Mouse (Mus musculus) heart, embryonic 15.5 days (tissue): ENCODE data around the gene Tas1r3. TPM values are rescaled to one million over a fixed set of nuclear protein-coding genes. Genes with fewer than 3 reads are reported as not detected.

ENCODE experiments used
- ATAC-seq: fragments of 200-750 bp; cut with Nextera tagmentation; replicated peaks from 2 replicates; pipeline ENCODE4 v1.8.0; 2017; ENCODE audit warnings: low read depth, moderate TSS enrichment; ENCODE audit not compliant: insufficient number of reproducible peaks, insufficient read depth, low FRiP score
- H3K27ac ChIP-seq: fragments of 300-500 bp; sonication (generic); 2 replicates; pipeline ENCODE4 v1.5.1; 2015; ENCODE audit warnings: mild to moderate bottlenecking, inconsistent platforms
- H3K27me3 ChIP-seq: fragments of 300-500 bp; sonication (generic); 2 replicates; pipeline ENCODE4 v1.6.1; 2015; ENCODE audit warnings: inconsistent platforms
- H3K36me3 ChIP-seq: fragments of 300-500 bp; sonication (generic); 2 replicates; pipeline ENCODE4 v1.6.1; 2015; ENCODE audit warnings: mild to moderate bottlenecking, inconsistent platforms
- H3K4me1 ChIP-seq: fragments of 300-500 bp; sonication (generic); replicated peaks from 2 replicates; pipeline ENCODE4 v1.6.1; 2015; ENCODE audit warnings: inconsistent platforms
- H3K4me2 ChIP-seq: fragments of 300-500 bp; sonication (generic); 2 replicates; pipeline ENCODE4 v1.6.1; 2015; ENCODE audit warnings: inconsistent platforms, mild to moderate bottlenecking, moderate library complexity
- H3K4me3 ChIP-seq: fragments of 300-500 bp; sonication (generic); 2 replicates; pipeline ENCODE4 v1.5.1; 2015; ENCODE audit warnings: mild to moderate bottlenecking, inconsistent platforms
- H3K9ac ChIP-seq: fragments of 300-500 bp; sonication (generic); 2 replicates; pipeline ENCODE4 v1.6.1; 2015; ENCODE audit warnings: mild to moderate bottlenecking, inconsistent platforms
- H3K9me3 ChIP-seq: fragments of 300-500 bp; sonication (generic); replicated peaks from 2 replicates; pipeline ENCODE4 v1.6.1; 2016; ENCODE audit warnings: inconsistent platforms
- WGBS: fragments of 180-500 bp; shearing (Covaris S2); methylation state at CpG from one replicate; pipeline ENCODE4 v1.1.7; 2015; ENCODE audit warnings: mixed read lengths; 5-methylcytosine and 5-hydroxymethylcytosine counted together
- polyA plus RNA-seq: library from polyadenylated mRNA; unstranded; fragments of >200 nt; fragmentation: Nextera tagmentation; extraction: Ambion mirVana; gene quantifications from 2 replicates; pipeline ENCODE4 v1.2.1, GENCODE M21; 2015

Gene Tas1r3
- polyA plus RNA-seq: 0.14 TPM in 2 replicates

- Histone ChIP-seq H3K27ac (no peak within 1 kb of the TSS), H3K4me3 (no peak within 1 kb of the TSS), H3K27me3 (no peaks in the 10 kb centered on the region), H3K9ac (no peak within 1 kb of the TSS), H3K36me3 (peaks cover 21% of the 10 kb centered on the region), H3K4me1 (no peaks in the 10 kb centered on the region), H3K4me2 (no peak within 1 kb of the TSS), H3K9me3 (no peaks in the 10 kb centered on the region)
- no peak for ATAC-seq
- WGBS: 80% methylated on average over 5 of the region's 5 CpGs
Observed at GRCm38 (mm10) chr4:155863001-155863400, at the start of gene Tas1r3. Tas1r3 (minus strand) TSS chr4:155863362.

DNA sequence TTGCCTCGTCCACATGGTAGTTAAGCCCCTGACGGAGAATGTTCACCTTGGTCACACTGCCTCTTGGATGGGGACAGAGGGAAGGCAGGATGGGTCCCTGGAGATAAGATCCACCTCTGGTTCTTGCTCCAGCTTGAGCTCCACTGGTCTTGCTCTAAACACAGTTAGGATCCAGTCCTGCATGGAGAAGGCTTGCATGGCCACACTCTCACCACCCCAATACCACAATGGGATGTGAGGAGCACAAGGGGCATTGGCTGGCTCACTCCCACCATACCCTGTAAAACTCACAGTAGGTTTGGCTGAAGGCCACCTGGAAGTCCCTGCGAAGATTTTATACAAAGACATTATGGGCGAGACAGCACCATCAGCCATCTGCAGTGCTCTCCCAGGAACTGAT, 45.6 kb upstream of the Tas1r3 start:
- H3K9ac ChIP-seq: no peak overlapping the region
- 81% methylated on average over 4 of the region's 4 CpGs for WGBS
- H3K36me3 ChIP-seq: peaks cover 15% of the 10 kb centered on the region; the same call in 1 of the 2 replicates
- no peak for ATAC-seq
- H3K9me3 ChIP-seq: no peaks in the 10 kb centered on the region
- no peak overlapping the region for H3K4me3 ChIP-seq
- H3K4me2 ChIP-seq: no peak overlapping the region
- H3K4me1 ChIP-seq: no peaks in the 10 kb centered on the region
- no peaks in the 10 kb centered on the region for H3K27me3 ChIP-seq
- H3K27ac ChIP-seq: no peak overlapping the region

DNA sequence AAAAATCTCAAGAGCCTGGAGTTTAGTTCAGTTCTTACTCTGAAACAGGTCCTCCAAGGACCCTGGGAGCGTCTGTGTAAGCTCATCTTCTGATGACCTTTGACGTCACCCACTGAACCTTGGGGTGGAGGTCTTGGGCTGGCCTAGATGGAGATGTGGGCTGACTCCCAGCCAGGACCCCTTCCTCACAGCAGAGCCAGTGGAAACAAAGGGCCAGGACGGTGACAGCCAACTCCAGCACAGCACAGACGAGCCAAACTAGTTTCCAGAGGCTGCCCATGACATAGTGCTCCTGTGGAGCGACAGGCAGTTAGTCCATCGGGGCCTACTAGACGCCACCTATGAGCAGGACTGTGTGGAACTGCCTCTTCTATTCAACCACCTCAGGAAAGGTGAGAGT, 45.1 kb upstream of the Tas1r3 start:
- 70% methylated on average over 7 of the region's 7 CpGs for WGBS
- Histone ChIP-seq H3K27me3 (no peaks in the 10 kb centered on the region), H3K9ac (no peak overlapping the region), H3K36me3 (peaks cover 19% of the 10 kb centered on the region; the same call in 1 of the 2 replicates), H3K4me1 (no peaks in the 10 kb centered on the region), H3K4me2 (no peak overlapping the region), H3K27ac (no peak overlapping the region), H3K9me3 (no peaks in the 10 kb centered on the region), H3K4me3 (no peak overlapping the region)
- ATAC-seq: no peak

DNA sequence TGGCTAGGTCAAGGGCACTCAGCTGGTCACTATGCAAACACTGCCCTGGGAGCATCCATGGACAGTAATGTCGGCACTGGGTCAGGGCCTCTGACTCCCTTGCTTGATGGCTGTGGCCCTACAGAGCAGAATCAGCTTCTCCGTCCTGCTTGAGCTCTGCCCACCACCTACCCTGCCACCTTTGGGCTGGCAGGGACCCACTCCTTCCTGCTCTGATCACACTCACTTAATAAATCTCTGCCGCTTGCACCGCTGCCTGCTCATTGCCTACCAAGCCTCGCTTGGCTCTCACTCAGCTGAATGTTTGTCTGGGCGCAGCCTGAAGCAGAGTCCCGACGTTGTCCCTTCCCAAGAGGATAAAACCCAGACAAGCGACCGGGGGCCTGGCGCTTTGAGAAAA, 43.8 kb upstream of the Tas1r3 start:
- Histone ChIP-seq H3K36me3 (peaks cover 31% of the 10 kb centered on the region; the same call in 1 of the 2 replicates), H3K9ac (no peak overlapping the region), H3K4me1 (no peaks in the 10 kb centered on the region), H3K4me2 (no peak overlapping the region), H3K27me3 (no peaks in the 10 kb centered on the region), H3K4me3 (no peak overlapping the region), H3K27ac (no peak overlapping the region), H3K9me3 (no peaks in the 10 kb centered on the region)
- 66% methylated on average over 11 of the region's 11 CpGs for WGBS
- no peak for ATAC-seq

DNA sequence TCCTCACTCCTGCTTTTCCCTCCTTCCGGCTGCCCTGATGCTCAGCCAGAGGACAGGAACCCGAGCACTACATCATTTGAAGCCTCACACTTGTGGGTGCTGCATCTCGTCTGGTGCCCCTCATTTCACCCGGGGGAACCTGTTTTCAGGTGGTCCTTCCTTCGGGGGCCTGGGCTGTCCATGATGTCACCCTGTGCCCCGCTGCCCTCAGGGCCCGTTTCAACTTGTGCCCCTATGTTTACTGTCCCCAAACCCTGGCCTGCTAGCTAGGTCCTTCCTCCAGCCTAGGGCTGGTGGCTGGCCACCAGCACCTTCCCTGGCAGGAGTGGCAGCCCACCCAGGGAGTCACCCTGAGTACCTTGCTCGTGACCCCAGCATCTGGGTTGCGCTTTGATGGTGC, 43.0 kb upstream of the Tas1r3 start:
- no peak overlapping the region for H3K4me3 ChIP-seq
- no peak overlapping the region for H3K4me2 ChIP-seq
- H3K9me3 ChIP-seq: no peaks in the 10 kb centered on the region
- peaks cover 32% of the 10 kb centered on the region; the same call in 1 of the 2 replicates for H3K36me3 ChIP-seq
- no peaks in the 10 kb centered on the region for H3K27me3 ChIP-seq
- no peak overlapping the region for H3K27ac ChIP-seq
- H3K4me1 ChIP-seq: peaks cover 7% of the 10 kb centered on the region
- no peak overlapping the region for H3K9ac ChIP-seq
- 84% methylated on average over 9 of the region's 9 CpGs for WGBS
- ATAC-seq: no peak

DNA sequence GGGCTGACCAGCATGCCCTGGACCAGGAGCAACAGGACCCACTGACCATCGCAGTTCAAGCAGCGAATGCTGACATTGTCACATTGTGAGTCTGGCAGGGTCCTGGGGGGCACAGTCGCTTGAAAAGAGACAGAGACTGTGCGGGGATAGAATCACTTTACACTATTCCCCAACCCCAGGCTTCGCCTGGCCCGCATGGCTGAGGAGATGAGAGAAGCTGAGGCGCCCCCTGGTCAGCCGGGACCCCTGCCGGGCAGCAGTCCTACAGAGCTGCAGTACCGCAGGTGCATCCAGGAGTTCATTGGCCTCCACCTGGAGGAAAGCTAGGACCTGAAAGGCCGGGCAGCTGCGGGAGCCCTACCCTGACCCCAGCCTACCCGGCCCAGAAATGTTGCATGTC, 42.5 kb upstream of the Tas1r3 start:
- 87% methylated on average over 13 of the region's 13 CpGs for WGBS
- no peak overlapping the region for H3K4me2 ChIP-seq
- no peak for ATAC-seq
- peaks cover 12% of the 10 kb centered on the region for H3K4me1 ChIP-seq
- H3K9ac ChIP-seq: no peak overlapping the region
- no peaks in the 10 kb centered on the region for H3K9me3 ChIP-seq
- H3K27ac ChIP-seq: no peak overlapping the region
- H3K27me3 ChIP-seq: no peaks in the 10 kb centered on the region
- H3K4me3 ChIP-seq: no peak overlapping the region
- peaks cover 32% of the 10 kb centered on the region; the same call in 1 of the 2 replicates for H3K36me3 ChIP-seq

DNA sequence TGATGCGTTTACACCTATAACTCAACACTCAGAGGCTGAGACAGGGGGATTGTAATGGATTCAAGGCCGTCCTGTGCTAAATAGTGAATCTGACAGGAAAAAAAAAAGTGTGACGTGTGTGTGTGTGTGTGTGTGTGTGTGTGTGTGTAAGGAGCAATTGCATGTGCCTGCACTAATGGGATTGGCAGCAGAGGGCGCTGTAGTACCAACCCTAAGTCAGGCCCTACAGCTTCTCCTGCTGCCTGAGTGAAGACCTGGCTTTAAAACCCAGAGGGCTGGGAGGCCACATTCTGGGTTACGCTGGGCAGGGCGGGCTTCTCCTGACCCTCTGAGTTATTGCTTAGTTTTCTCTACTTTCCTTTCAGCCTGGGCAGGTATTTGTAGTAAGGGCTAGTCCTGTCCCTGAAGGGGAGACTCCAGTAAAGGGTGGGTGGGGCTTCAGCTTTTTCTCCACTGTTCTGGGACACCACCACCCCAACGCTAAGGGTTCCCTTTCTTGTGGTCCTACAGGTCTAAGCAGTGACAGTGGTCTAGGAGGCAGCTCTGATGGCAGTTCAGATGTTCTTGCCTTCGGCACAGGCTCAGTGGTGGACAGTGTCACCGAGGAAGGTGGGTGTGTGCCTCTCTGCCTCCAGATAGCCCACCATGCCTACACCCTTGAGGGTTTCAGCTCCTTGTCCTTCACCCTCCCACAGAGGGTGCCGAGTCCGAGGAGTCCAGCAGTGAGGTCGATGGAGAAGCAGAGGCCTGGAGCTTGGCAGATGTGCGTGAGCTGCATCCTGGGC, 41.3 kb upstream of the Tas1r3 start:
- no peak for ATAC-seq
- peaks cover 12% of the 10 kb centered on the region for H3K4me1 ChIP-seq
- H3K9ac ChIP-seq: no peak overlapping the region
- no peaks in the 10 kb centered on the region for H3K9me3 ChIP-seq
- 92% methylated on average over 13 of the region's 13 CpGs for WGBS
- H3K4me3 ChIP-seq: no peak overlapping the region
- H3K27ac ChIP-seq: no peak overlapping the region
- H3K4me2 ChIP-seq: no peak overlapping the region
- H3K27me3 ChIP-seq: no peaks in the 10 kb centered on the region
- H3K36me3 ChIP-seq: peaks cover 37% of the 10 kb centered on the region; the same call in 1 of the 2 replicates

DNA sequence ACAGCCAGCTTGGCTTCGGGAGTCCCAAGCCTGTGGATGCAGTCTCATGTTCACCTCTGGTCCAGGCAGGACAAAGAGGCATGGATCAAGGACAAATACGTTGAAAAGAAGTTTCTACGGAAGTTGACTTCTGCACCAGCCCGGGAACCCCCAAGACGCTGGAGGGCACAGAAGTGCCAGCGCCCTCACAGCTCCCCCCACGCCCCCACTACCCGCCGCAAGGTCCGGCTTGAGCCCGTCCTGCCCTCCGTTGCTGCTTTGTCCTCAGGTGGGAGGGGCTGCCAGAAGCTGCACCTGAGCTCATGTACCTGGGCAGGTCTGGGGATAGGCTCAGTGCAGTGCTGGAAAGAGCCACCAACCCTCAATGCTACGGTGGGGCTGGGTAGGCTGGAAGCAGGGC, 40.1 kb upstream of the Tas1r3 start:
- no peak for ATAC-seq
- 92% methylated on average over 13 of the region's 13 CpGs for WGBS
- peaks cover 40% of the 10 kb centered on the region; the same call in 1 of the 2 replicates for H3K36me3 ChIP-seq

GRCm38 (mm10) chr4:155901205-155901604, 38.0 kb upstream of the Tas1r3 start:
- no peak overlapping the region for H3K27ac ChIP-seq
- peaks cover 12% of the 10 kb centered on the region for H3K4me1 ChIP-seq
- WGBS: 29% methylated on average over 3 of the region's 3 CpGs
- 0 out of 2 replicates have a peak, but pooled peaks have one; percentile 44 for ATAC-seq
- H3K4me3 ChIP-seq: no peak overlapping the region
- no peaks in the 10 kb centered on the region for H3K27me3 ChIP-seq
- H3K36me3 ChIP-seq: peaks cover 45% of the 10 kb centered on the region
- H3K9me3 ChIP-seq: no peaks in the 10 kb centered on the region
- H3K4me2 ChIP-seq: no peak overlapping the region
- no peak overlapping the region for H3K9ac ChIP-seq

More for the DNA sequence above, 40.1 kb upstream of the Tas1r3 start:
- Histone ChIP-seq H3K4me1 (peaks cover 12% of the 10 kb centered on the region), H3K4me2 (no peak overlapping the region), H3K9me3 (no peaks in the 10 kb centered on the region), H3K27me3 (no peaks in the 10 kb centered on the region), H3K4me3 (no peak overlapping the region), H3K9ac (no peak overlapping the region), H3K27ac (no peak overlapping the region)

DNA sequence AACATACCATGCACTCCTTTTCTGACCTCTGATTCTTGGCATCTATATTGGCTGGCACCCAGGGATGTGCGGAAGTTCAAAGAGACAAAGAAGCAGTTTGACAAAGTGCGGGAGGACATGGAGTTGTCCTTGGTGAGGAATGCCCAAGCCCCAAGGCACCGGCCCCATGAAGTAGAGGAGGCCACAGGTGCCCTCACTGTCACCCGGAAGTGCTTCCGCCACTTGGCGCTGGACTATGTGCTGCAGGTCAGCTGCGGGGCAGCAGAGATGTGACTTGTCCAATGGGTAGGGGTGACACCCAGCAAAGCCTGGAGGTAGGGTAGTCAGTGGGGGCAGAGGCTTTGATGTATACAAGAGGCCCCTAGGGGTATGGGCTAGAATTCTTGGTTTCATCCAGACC, 36.2 kb upstream of the Tas1r3 start:
- H3K36me3 ChIP-seq: peaks cover 36% of the 10 kb centered on the region
- WGBS: 87% methylated on average over 7 of the region's 7 CpGs
- ATAC-seq: no peak

DNA sequence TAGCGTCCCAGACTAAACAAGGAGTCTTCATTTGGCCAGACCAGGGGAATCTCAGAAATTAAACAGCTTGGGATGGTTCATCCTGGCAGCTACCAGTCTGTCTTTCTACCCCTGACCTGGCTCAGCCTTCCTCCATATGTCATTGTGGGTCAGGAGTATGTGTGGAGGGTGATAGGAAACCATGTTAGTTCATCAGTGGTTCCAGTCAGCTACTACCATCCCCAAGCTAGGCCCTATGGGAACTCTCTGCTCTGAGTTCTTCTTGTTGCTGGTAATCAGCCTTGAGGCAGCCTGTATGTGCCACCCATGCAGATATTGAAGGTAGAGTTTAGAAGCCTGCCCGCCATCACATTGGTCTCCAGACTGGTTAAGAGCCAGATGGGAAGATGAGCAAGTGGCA, 35.2 kb upstream of the Tas1r3 start:
- Histone ChIP-seq H3K9me3 (no peaks in the 10 kb centered on the region), H3K36me3 (peaks cover 26% of the 10 kb centered on the region), H3K4me1 (peaks cover 33% of the 10 kb centered on the region), H3K27me3 (no peaks in the 10 kb centered on the region), H3K4me2 (no peak overlapping the region), H3K9ac (no peak overlapping the region), H3K4me3 (no peak overlapping the region), H3K27ac (no peak overlapping the region)
- ATAC-seq: no peak
- 100% methylated on average over 2 of the region's 2 CpGs for WGBS

More for the DNA sequence above, 36.2 kb upstream of the Tas1r3 start:
- Histone ChIP-seq H3K9ac (no peak overlapping the region), H3K4me2 (no peak overlapping the region), H3K27me3 (no peaks in the 10 kb centered on the region), H3K27ac (no peak overlapping the region), H3K9me3 (no peaks in the 10 kb centered on the region), H3K4me1 (peaks cover 24% of the 10 kb centered on the region), H3K4me3 (no peak overlapping the region)

DNA sequence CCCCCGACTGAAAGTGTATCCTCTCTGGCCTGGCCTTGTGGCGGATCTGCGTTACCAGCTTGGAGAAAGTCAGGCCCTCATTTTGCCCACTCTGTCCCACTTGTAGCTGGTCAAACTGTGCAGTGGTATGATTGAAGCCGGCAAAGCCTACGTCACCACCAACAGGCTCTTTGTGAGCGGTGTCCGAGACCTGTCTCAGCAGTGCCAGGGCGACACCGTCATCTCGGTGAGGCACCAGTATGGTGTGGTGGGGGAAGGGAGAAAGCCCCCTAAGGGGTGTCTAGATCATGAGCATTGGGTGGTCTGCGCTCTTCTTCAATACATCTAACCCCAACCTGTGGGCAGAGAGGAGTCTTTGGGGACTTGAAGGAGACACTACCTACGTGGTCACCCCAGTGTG, 33.3 kb upstream of the Tas1r3 start:
- Histone ChIP-seq H3K4me1 (peaks cover 38% of the 10 kb centered on the region), H3K27ac (no peak overlapping the region)
- 97% methylated on average over 12 of the region's 12 CpGs for WGBS

More for the DNA sequence above, 33.3 kb upstream of the Tas1r3 start:
- Histone ChIP-seq H3K4me2 (no peak overlapping the region), H3K9ac (no peak overlapping the region), H3K36me3 (peaks cover 14% of the 10 kb centered on the region), H3K4me3 (no peak overlapping the region), H3K27me3 (no peaks in the 10 kb centered on the region), H3K9me3 (no peaks in the 10 kb centered on the region)
- no peak for ATAC-seq
